Mouse (Mus musculus): ENCODE measurements around the gene Ptprs. TPM values are rescaled to one million over a fixed set of nuclear protein-coding genes. Genes with fewer than 3 reads are reported as not detected.

Gene Ptprs
- polyA plus RNA-seq, 1 experiment = 688 TPM

GRCm38 (mm10) chr17:56463500-56463899, 12.8 kb downstream of the Ptprs start:
- Histone ChIP-seq H3K27ac (ENCODE audit: insufficient read depth, low read length) (no peak overlapping the region), H3K4me1 (ENCODE audit: control insufficient read depth, insufficient read depth, low read length) (peaks cover 7% of the 10 kb centered on the region; the same call in 1 of the 2 replicates), H3K4me3 (ENCODE audit: insufficient read depth, low read length) (no peak overlapping the region)
- TF ChIP-seq CTCF (IDR thresholded peaks at IDR 0.05; ENCODE audit: extremely low read depth, insufficient read depth, low read length) = no peak
- TF ChIP-seq POLR2A (IDR thresholded peaks at IDR 0.05; ENCODE audit: extremely low read depth, insufficient read depth, low read length) = no peak

- H3K4me1 ChIP-seq (ENCODE audit: control insufficient read depth, insufficient read depth, low read length) = peaks cover 6% of the 10 kb centered on the region; the same call in 1 of the 2 replicates
Observed at GRCm38 (mm10) chr17:56462835-56463455, 13.3 kb downstream of the Ptprs start.

GRCm38 (mm10) chr17:56461771-56462743, 14.2 kb downstream of the Ptprs start:
- Histone ChIP-seq H3K4me1 (ENCODE audit: control insufficient read depth, insufficient read depth, low read length) (peaks cover 4% of the 10 kb centered on the region; the same call in 1 of the 2 replicates), H3K4me3 (ENCODE audit: insufficient read depth, low read length) (peak overlapping the region; percentile 84), H3K27ac (ENCODE audit: insufficient read depth, low read length) (peak overlapping the region; percentile 87)
- no peak for TF ChIP-seq CTCF (IDR thresholded peaks at IDR 0.05; ENCODE audit: extremely low read depth, insufficient read depth, low read length)
- TF ChIP-seq POLR2A (IDR thresholded peaks at IDR 0.05; ENCODE audit: extremely low read depth, insufficient read depth, low read length) = peak; percentile 42; the same call in 1 of the 2 replicates

More at GRCm38 (mm10) chr17:56462835-56463455, 13.3 kb downstream of the Ptprs start:
- Histone ChIP-seq H3K27ac (ENCODE audit: insufficient read depth, low read length) (no peak overlapping the region), H3K4me3 (ENCODE audit: insufficient read depth, low read length) (peak overlapping the region; percentile 84)
- no peak for TF ChIP-seq POLR2A (IDR thresholded peaks at IDR 0.05; ENCODE audit: extremely low read depth, insufficient read depth, low read length)
- no peak for TF ChIP-seq CTCF (IDR thresholded peaks at IDR 0.05; ENCODE audit: extremely low read depth, insufficient read depth, low read length)

- Histone ChIP-seq H3K27ac (ENCODE audit: insufficient read depth, low read length) (no peak overlapping the region), H3K4me1 (ENCODE audit: control insufficient read depth, insufficient read depth, low read length) (peaks cover 2% of the 10 kb centered on the region; the same call in 1 of the 2 replicates), H3K4me3 (ENCODE audit: insufficient read depth, low read length) (no peak overlapping the region)
- TF ChIP-seq CTCF (IDR thresholded peaks at IDR 0.05; ENCODE audit: extremely low read depth, insufficient read depth, low read length) (no peak), POLR2A (IDR thresholded peaks at IDR 0.05; ENCODE audit: extremely low read depth, insufficient read depth, low read length) (no peak)
Observed at GRCm38 (mm10) chr17:56460876-56461275, 15.4 kb downstream of the Ptprs start.

GRCm38 (mm10) chr17:56457442-56457841, 18.8 kb downstream of the Ptprs start:
- Histone ChIP-seq H3K27ac (ENCODE audit: insufficient read depth, low read length) (no peak overlapping the region), H3K4me3 (ENCODE audit: insufficient read depth, low read length) (no peak overlapping the region), H3K4me1 (ENCODE audit: control insufficient read depth, insufficient read depth, low read length) (peaks cover 6% of the 10 kb centered on the region)
- peak; percentile 21; the same call in 1 of the 2 replicates for TF ChIP-seq CTCF (IDR thresholded peaks at IDR 0.05; ENCODE audit: extremely low read depth, insufficient read depth, low read length)
- no peak for TF ChIP-seq POLR2A (IDR thresholded peaks at IDR 0.05; ENCODE audit: extremely low read depth, insufficient read depth, low read length)

- Histone ChIP-seq H3K27ac (ENCODE audit: insufficient read depth, low read length) (no peak overlapping the region), H3K4me3 (ENCODE audit: insufficient read depth, low read length) (no peak overlapping the region)
- no peak for TF ChIP-seq CTCF (IDR thresholded peaks at IDR 0.05; ENCODE audit: extremely low read depth, insufficient read depth, low read length)
- TF ChIP-seq POLR2A (IDR thresholded peaks at IDR 0.05; ENCODE audit: extremely low read depth, insufficient read depth, low read length) = no peak
Observed at GRCm38 (mm10) chr17:56456353-56456752, 19.9 kb downstream of the Ptprs start.

GRCm38 (mm10) chr17:56453689-56454088, 22.6 kb downstream of the Ptprs start:
- TF ChIP-seq CTCF (IDR thresholded peaks at IDR 0.05; ENCODE audit: extremely low read depth, insufficient read depth, low read length) = no peak
- no peak overlapping the region for H3K27ac ChIP-seq (ENCODE audit: insufficient read depth, low read length)
- H3K4me3 ChIP-seq (ENCODE audit: insufficient read depth, low read length) = no peak overlapping the region
- peaks cover 4% of the 10 kb centered on the region; the same call in 1 of the 2 replicates for H3K4me1 ChIP-seq (ENCODE audit: control insufficient read depth, insufficient read depth, low read length)

More at GRCm38 (mm10) chr17:56456353-56456752, 19.9 kb downstream of the Ptprs start:
- peaks cover 6% of the 10 kb centered on the region for H3K4me1 ChIP-seq (ENCODE audit: control insufficient read depth, insufficient read depth, low read length)

GRCm38 (mm10) chr17:56453251-56453650, 23.0 kb downstream of the Ptprs start:
- TF ChIP-seq CTCF (IDR thresholded peaks at IDR 0.05; ENCODE audit: extremely low read depth, insufficient read depth, low read length) (no peak), POLR2A (IDR thresholded peaks at IDR 0.05; ENCODE audit: extremely low read depth, insufficient read depth, low read length) (no peak)
- peaks cover 4% of the 10 kb centered on the region; the same call in 1 of the 2 replicates for H3K4me1 ChIP-seq (ENCODE audit: control insufficient read depth, insufficient read depth, low read length)
- H3K27ac ChIP-seq (ENCODE audit: insufficient read depth, low read length) = no peak overlapping the region
- H3K4me3 ChIP-seq (ENCODE audit: insufficient read depth, low read length) = no peak overlapping the region

- Histone ChIP-seq H3K27ac (ENCODE audit: insufficient read depth, low read length) (no peak overlapping the region), H3K4me3 (ENCODE audit: insufficient read depth, low read length) (no peak overlapping the region), H3K4me1 (ENCODE audit: control insufficient read depth, insufficient read depth, low read length) (peaks cover under 1% of the 10 kb centered on the region)
- TF ChIP-seq CTCF (IDR thresholded peaks at IDR 0.05; ENCODE audit: extremely low read depth, insufficient read depth, low read length) (no peak), POLR2A (IDR thresholded peaks at IDR 0.05; ENCODE audit: extremely low read depth, insufficient read depth, low read length) (no peak)
Observed at GRCm38 (mm10) chr17:56447716-56448115, 28.6 kb downstream of the Ptprs start.

Measured in cortical plate, adult 2 months (tissue).